ENCODE assay signal across 9 mouse cellular contexts in genomic region chr14:118070100-118070499, GRCm38 (mm10). TPM values are rescaled to one million over a fixed set of nuclear protein-coding genes. Genes with fewer than 3 reads are reported as not detected.
DNase-seq lines count a peak whose midpoint lies in the region; ATAC-seq and TF ChIP-seq lines count a peak whose summit lies in the region.
"Had no signal": no experiment of that assay in that cellular context is flagged by ENCODE, and none has a peak within 500 bp of the region (broad histone marks: within the 10 kb centered on the region; RNA-seq: fewer than 3 reads in every experiment).

No protein-coding gene starts in this region.

- no peaks in the 10 kb centered on the region for H3K9me3 ChIP-seq in hindbrain, embryonic 16.5 days (ENCODE audit: control insufficient read depth, low read length)
- no peaks in the 10 kb centered on the region for H3K9me3 ChIP-seq in hindbrain, embryonic 11.5 days (ENCODE audit: control insufficient read depth, low read length)
- H3K9me3 ChIP-seq in midbrain, postnatal 0 days (ENCODE audit: low read length) = no peaks in the 10 kb centered on the region
- H3K9me3 ChIP-seq in midbrain, embryonic 10.5 days (replicated peaks) = no peaks in the 10 kb centered on the region

- no peaks in the 10 kb centered on the region for H3K27me3 ChIP-seq in hindbrain, embryonic 16.5 days (replicated peaks; ENCODE audit: control insufficient read depth, insufficient read depth, low read length)
- no peaks in the 10 kb centered on the region for H3K27me3 ChIP-seq in hindbrain, embryonic 11.5 days (ENCODE audit: control insufficient read depth, insufficient read depth, low read length)
- H3K27me3 ChIP-seq in midbrain, postnatal 0 days (ENCODE audit: insufficient read depth, low read length) = no peaks in the 10 kb centered on the region
- no peaks in the 10 kb centered on the region for H3K27me3 ChIP-seq in midbrain, embryonic 10.5 days (ENCODE audit: low read depth, poor library complexity, severe bottlenecking)

- 0 out of 2 replicates have a peak, but pooled peaks have one; percentile 45 for ATAC-seq in hindbrain, embryonic 16.5 days
- no peak for ATAC-seq in hindbrain, embryonic 11.5 days (ENCODE audit: low FRiP score)
- ATAC-seq in midbrain, postnatal 0 days (ENCODE audit: low FRiP score) = 0 out of 2 replicates have a peak, but pooled peaks have one; percentile 34

- no peak overlapping the region for H3K4me3 ChIP-seq in hindbrain, embryonic 16.5 days (ENCODE audit: low read length)
- H3K4me3 ChIP-seq in hindbrain, embryonic 11.5 days (ENCODE audit: low read depth, low read length) = no peak overlapping the region
- no peak overlapping the region for H3K4me3 ChIP-seq in midbrain, postnatal 0 days (ENCODE audit: low read depth, low read length)
- H3K4me3 ChIP-seq in midbrain, embryonic 10.5 days = no peak overlapping the region

- H3K27ac ChIP-seq in hindbrain, embryonic 16.5 days (ENCODE audit: low read depth, low read length) = no peak overlapping the region
- no peak overlapping the region for H3K27ac ChIP-seq in hindbrain, embryonic 11.5 days (ENCODE audit: low read depth, low read length)
- H3K27ac ChIP-seq in midbrain, postnatal 0 days (ENCODE audit: low read depth, low read length) = no peak overlapping the region
- no peak overlapping the region for H3K27ac ChIP-seq in midbrain, embryonic 10.5 days (replicated peaks)

- H3K9ac ChIP-seq in hindbrain, embryonic 16.5 days (ENCODE audit: low read depth, low read length) = no peak overlapping the region
- H3K9ac ChIP-seq in hindbrain, embryonic 11.5 days (ENCODE audit: low read depth, low read length) = no peak overlapping the region
- H3K9ac ChIP-seq in midbrain, postnatal 0 days (replicated peaks; ENCODE audit: low read length, poor library complexity, severe bottlenecking) = no peak overlapping the region

- WGBS in hindbrain, embryonic 16.5 days = 72% methylated on average over 12 of the region's 12 CpGs
- 87% methylated on average over 12 of the region's 12 CpGs for WGBS in hindbrain, embryonic 11.5 days
- WGBS in midbrain, postnatal 0 days = 65% methylated on average over 12 of the region's 12 CpGs
- 88% methylated on average over 12 of the region's 12 CpGs for WGBS in midbrain, embryonic 10.5 days

- no peak overlapping the region for H3K4me2 ChIP-seq in hindbrain, embryonic 16.5 days (ENCODE audit: low read length)
- no peak overlapping the region for H3K4me2 ChIP-seq in hindbrain, embryonic 11.5 days (replicated peaks; ENCODE audit: low read depth, low read length)
- no peak overlapping the region for H3K4me2 ChIP-seq in midbrain, postnatal 0 days (ENCODE audit: low read depth, low read length, poor library complexity, severe bottlenecking)

- DNase-seq in hindbrain, embryonic 11.5 days (ENCODE audit: low spot score) = no peak
- no peak for DNase-seq in midbrain, postnatal 0 days (ENCODE audit: low spot score)
- DNase-seq in midbrain, embryonic 10.5 days (ENCODE audit: low spot score) = no peak
- peak; percentile 7 for DNase-seq in heart, postnatal 4 days
- no peak for DNase-seq in cerebellum, adult 9-10 months
- no peak for DNase-seq in layer of hippocampus, adult 8-10 months (ENCODE audit: low spot score in 2 of 2)
- DNase-seq: embryo, embryonic 11 days had no signal

- no peaks in the 10 kb centered on the region for H3K4me1 ChIP-seq in hindbrain, embryonic 16.5 days (ENCODE audit: control insufficient read depth, insufficient read depth, low read depth, low read length)
- H3K4me1 ChIP-seq in hindbrain, embryonic 11.5 days (replicated peaks; ENCODE audit: control insufficient read depth, insufficient read depth, low read length) = no peaks in the 10 kb centered on the region
- no peaks in the 10 kb centered on the region for H3K4me1 ChIP-seq in midbrain, postnatal 0 days (ENCODE audit: insufficient read depth, low read length)
- H3K4me1 ChIP-seq in midbrain, embryonic 10.5 days = no peaks in the 10 kb centered on the region; the same call in 1 of the 2 replicates

- H3K36me3 ChIP-seq in hindbrain, embryonic 16.5 days (ENCODE audit: control insufficient read depth, insufficient read depth, low read length) = no peaks in the 10 kb centered on the region
- no peaks in the 10 kb centered on the region for H3K36me3 ChIP-seq in hindbrain, embryonic 11.5 days (ENCODE audit: control insufficient read depth, insufficient read depth, low read length)
- H3K36me3 ChIP-seq in midbrain, postnatal 0 days (ENCODE audit: insufficient read depth, low read length) = no peaks in the 10 kb centered on the region
- H3K36me3 ChIP-seq in midbrain, embryonic 10.5 days = no peaks in the 10 kb centered on the region

- TF ChIP-seq CTCF in midbrain, postnatal 0 days (IDR thresholded peaks at IDR 0.05) = no peak

RNA-seq across cellular contexts. Expression of gene Dct, which starts 18.1 kb away (rescaled TPM):
- polyA plus RNA-seq in hindbrain, embryonic 16.5 days (2015; fragmentation: Nextera tagmentation; extraction: Ambion mirVana) = 0.57 and 0.70 TPM in 2 replicates
- 3.1 and 4.9 TPM in 2 replicates for polyA plus RNA-seq in hindbrain, embryonic 11.5 days (2014; fragmentation: Nextera tagmentation; extraction: Ambion mirVana)
- total RNA-seq in midbrain, postnatal 0 days (2014; rRNA removed) = 0.49 TPM in 1 of 2 replicates, not detected in the other
- 0.44 and 0.63 TPM in 2 replicates for polyA plus RNA-seq in midbrain, postnatal 0 days (2015; fragmentation: Nextera tagmentation; extraction: Ambion mirVana)
- 3.5 TPM in 2 replicates for polyA plus RNA-seq in midbrain, embryonic 10.5 days (2016; fragmentation: Nextera tagmentation; extraction: Ambion mirVana)
- total RNA-seq in heart, postnatal 4 days (2021) = 1 to 10 TPM; 5.0 to 6.0 TPM
- 1 to 10 TPM in 1 of 4 experiments, under 1 TPM in 3; 0.18 to 2.0 (median 0.73) TPM for total RNA-seq in layer of hippocampus, adult 8-10 months (2022)
- total RNA-seq: monocyte, adult 5-6 weeks had no signal
